Mouse (Mus musculus) liver, embryonic 13.5 days (tissue): ENCODE data around the gene Nfatc2. TPM values are rescaled to one million over a fixed set of nuclear protein-coding genes. Genes with fewer than 3 reads are reported as not detected.

Experiments
- ATAC-seq: fragments of 200-750 bp; cut with Nextera tagmentation; 2 replicates; pipeline ENCODE4 v1.8.0; 2017; ENCODE audit warnings: low read depth, mild to moderate bottlenecking, moderate number of reproducible peaks, moderate library complexity
- DNase-seq: peaks from one replicate; pipeline ENCODE4 v3.0.0; 2022
- H3K27ac ChIP-seq: fragments of 300-500 bp; sonication (generic); 2 replicates; pipeline ENCODE4 v1.5.1; 2015; ENCODE audit warnings: moderate library complexity, mild to moderate bottlenecking, inconsistent platforms
- H3K27me3 ChIP-seq: fragments of 300-500 bp; sonication (generic); 2 replicates; pipeline ENCODE4 v1.6.1; 2015; ENCODE audit warnings: mild to moderate bottlenecking, inconsistent platforms
- H3K36me3 ChIP-seq: fragments of 300-500 bp; sonication (generic); 2 replicates; pipeline ENCODE4 v1.6.1; 2015; ENCODE audit warnings: mild to moderate bottlenecking, inconsistent platforms
- H3K4me1 ChIP-seq: fragments of 300-500 bp; sonication (generic); replicated peaks from 2 replicates; pipeline ENCODE4 v1.6.1; 2015; ENCODE audit warnings: inconsistent platforms
- H3K4me2 ChIP-seq: fragments of 300-500 bp; sonication (generic); 2 replicates; pipeline ENCODE4 v1.6.1; 2015; ENCODE audit warnings: inconsistent platforms, mild to moderate bottlenecking, moderate library complexity
- H3K4me3 ChIP-seq: fragments of 300-500 bp; sonication (generic); replicated peaks from 2 replicates; pipeline ENCODE4 v1.5.1; 2015; ENCODE audit warnings: mild to moderate bottlenecking, inconsistent platforms
- H3K9ac ChIP-seq: fragments of 300-500 bp; sonication (generic); 2 replicates; pipeline ENCODE4 v1.6.1; 2015; ENCODE audit warnings: mild to moderate bottlenecking, inconsistent platforms
- H3K9me3 ChIP-seq: fragments of 300-500 bp; sonication (generic); replicated peaks from 2 replicates; pipeline ENCODE4 v1.6.1; 2016; ENCODE audit warnings: inconsistent platforms
- WGBS: fragments of 180-500 bp; shearing (Covaris S2); methylation state at CpG from one replicate; pipeline ENCODE4 v1.1.7; 2015; ENCODE audit not compliant: insufficient replicate concordance; 5-methylcytosine and 5-hydroxymethylcytosine counted together
- polyA plus RNA-seq: library from polyadenylated mRNA; unstranded; fragments of >200 nt; fragmentation: Nextera tagmentation; extraction: Ambion mirVana; gene quantifications from 2 replicates; pipeline ENCODE4 v1.2.1, GENCODE M21; 2015

Gene Nfatc2
- polyA plus RNA-seq, 1 experiment from 2014 or later, result 0.21 TPM

DNA sequence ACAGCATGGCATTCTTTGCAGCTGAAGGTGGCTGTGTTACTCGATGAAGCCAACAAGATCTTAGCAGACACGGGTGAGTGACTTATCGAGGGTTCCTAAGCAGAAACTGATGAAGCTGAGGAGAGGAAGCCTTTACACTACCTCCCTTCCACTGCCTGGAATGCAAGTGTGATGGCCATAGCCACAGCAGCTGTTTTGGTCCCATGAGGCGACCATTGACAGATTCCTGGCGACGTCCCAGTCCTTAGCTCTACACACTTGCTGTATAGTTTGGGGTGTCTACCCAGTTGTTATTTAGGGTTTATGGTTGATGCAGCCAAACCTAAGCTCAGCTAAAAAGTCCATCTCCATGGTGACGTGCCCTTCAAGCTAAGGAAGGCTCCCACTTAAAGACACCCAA, 50.2 kb downstream of the Nfatc2 start:
- no peaks in the 10 kb centered on the region for H3K36me3 ChIP-seq
- ATAC-seq, result no peak
- no peak overlapping the region for H3K4me3 ChIP-seq
- H3K4me1 ChIP-seq, result peaks cover 25% of the 10 kb centered on the region
- no peak overlapping the region for H3K4me2 ChIP-seq
- H3K27me3 ChIP-seq, result peaks cover 59% of the 10 kb centered on the region
- H3K9me3 ChIP-seq, result no peaks in the 10 kb centered on the region
- H3K27ac ChIP-seq, result no peak overlapping the region
- H3K9ac ChIP-seq, result no peak overlapping the region
- no peak for DNase-seq
- 63% methylated on average over 7 of the region's 7 CpGs for WGBS

GRCm38 (mm10) chr2:168549326-168549725, 52.1 kb downstream of the Nfatc2 start:
- H3K9me3 ChIP-seq, result no peaks in the 10 kb centered on the region
- DNase-seq (no peak), ATAC-seq (no peak)
- H3K4me2 ChIP-seq, result no peak overlapping the region
- no peak overlapping the region for H3K27ac ChIP-seq
- no peaks in the 10 kb centered on the region for H3K36me3 ChIP-seq
- peaks cover 42% of the 10 kb centered on the region for H3K27me3 ChIP-seq
- WGBS, result 56% methylated on average over 12 of the region's 12 CpGs
- H3K4me1 ChIP-seq, result peaks cover 18% of the 10 kb centered on the region
- H3K4me3 ChIP-seq, result no peak overlapping the region
- no peak overlapping the region for H3K9ac ChIP-seq

DNA sequence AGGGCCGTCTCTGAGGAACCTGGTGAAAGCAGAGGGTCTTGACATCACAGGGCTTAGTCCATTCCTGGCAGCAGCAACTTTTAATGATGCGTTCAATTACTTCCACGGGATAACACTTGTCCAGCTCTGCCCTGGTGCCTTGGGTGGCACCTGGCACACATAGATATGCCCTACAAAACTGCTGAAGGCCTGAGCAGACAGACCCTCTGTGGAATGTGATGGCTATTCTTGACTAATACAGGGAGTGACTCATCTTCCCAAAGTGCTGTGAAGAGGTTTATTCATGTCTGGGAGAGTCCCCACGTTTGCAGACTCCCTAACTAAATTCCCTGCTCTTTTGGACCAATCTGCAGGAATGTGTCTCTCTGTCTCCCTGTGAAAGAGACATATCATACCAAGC, 53.4 kb downstream of the Nfatc2 start:
- H3K4me2 ChIP-seq, result no peak overlapping the region
- H3K27ac ChIP-seq, result no peak overlapping the region
- no peak for ATAC-seq
- H3K9ac ChIP-seq, result no peak overlapping the region
- peaks cover 30% of the 10 kb centered on the region for H3K27me3 ChIP-seq
- peaks cover 5% of the 10 kb centered on the region for H3K4me1 ChIP-seq
- WGBS, result 57% methylated on average over 4 of the region's 4 CpGs
- no peak overlapping the region for H3K4me3 ChIP-seq
- H3K36me3 ChIP-seq, result no peaks in the 10 kb centered on the region
- DNase-seq, result no peak
- H3K9me3 ChIP-seq, result no peaks in the 10 kb centered on the region

GRCm38 (mm10) chr2:168545901-168546557, 55.4 kb downstream of the Nfatc2 start:
- ATAC-seq, result no peak
- Histone ChIP-seq H3K9me3 (no peaks in the 10 kb centered on the region), H3K9ac (no peak overlapping the region), H3K36me3 (no peaks in the 10 kb centered on the region), H3K4me3 (no peak overlapping the region), H3K4me2 (no peak overlapping the region), H3K4me1 (no peaks in the 10 kb centered on the region), H3K27me3 (peaks cover 18% of the 10 kb centered on the region), H3K27ac (no peak overlapping the region)
- WGBS, result 57% methylated on average over 15 of the region's 15 CpGs
- no peak for DNase-seq

DNA sequence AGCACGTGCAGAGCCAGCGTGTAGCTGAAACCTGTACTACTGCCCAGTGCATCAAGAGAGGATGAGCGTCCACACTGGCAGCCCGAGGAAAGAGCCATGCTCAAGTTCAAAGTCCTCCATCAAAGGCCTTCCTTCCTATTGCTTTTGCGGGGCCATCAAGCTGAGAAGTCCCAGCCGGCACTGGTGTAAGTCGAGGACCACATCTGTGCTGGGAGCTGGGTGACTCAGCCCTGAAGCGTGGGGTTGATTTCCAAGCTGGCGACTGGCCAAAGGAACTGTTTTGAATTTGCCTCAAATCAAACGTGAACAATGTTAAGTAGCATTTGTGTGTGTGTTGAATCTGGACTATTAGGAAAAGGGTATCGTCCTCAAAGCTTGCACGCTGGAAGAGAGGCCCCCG, 57.4 kb downstream of the Nfatc2 start:
- no peak overlapping the region for H3K4me2 ChIP-seq
- WGBS, result 64% methylated on average over 13 of the region's 13 CpGs

DNA sequence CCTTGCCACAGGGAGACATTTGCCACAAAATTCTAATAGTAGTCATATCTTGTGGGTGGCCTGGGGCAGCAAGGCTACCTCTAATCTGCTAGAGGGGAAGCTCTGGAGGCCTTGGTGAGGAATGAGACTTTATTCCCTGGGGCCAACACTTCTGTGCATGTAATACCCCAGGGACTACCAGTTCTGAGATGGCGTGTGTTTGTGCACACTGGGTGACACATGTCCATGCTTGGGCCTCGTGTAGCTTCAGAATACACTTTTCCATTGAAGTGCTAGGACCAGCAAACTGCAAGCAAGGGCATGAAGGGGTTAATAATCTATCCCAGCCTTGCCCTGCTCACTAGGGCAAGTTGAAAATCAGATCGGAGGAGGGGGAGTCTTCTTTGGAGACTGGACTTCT, 58.4 kb downstream of the Nfatc2 start:
- ATAC-seq (no peak), DNase-seq (no peak)
- no peaks in the 10 kb centered on the region for H3K4me1 ChIP-seq
- H3K27ac ChIP-seq, result no peak overlapping the region
- no peak overlapping the region for H3K4me2 ChIP-seq
- no peak overlapping the region for H3K4me3 ChIP-seq
- H3K27me3 ChIP-seq, result peaks cover 6% of the 10 kb centered on the region; the same call in 1 of the 2 replicates
- H3K9ac ChIP-seq, result no peak overlapping the region
- H3K36me3 ChIP-seq, result no peaks in the 10 kb centered on the region
- H3K9me3 ChIP-seq, result no peaks in the 10 kb centered on the region
- 42% methylated on average over 3 of the region's 3 CpGs for WGBS

More for the DNA sequence above, 57.4 kb downstream of the Nfatc2 start:
- Histone ChIP-seq H3K27ac (no peak overlapping the region), H3K9me3 (no peaks in the 10 kb centered on the region), H3K27me3 (peaks cover 7% of the 10 kb centered on the region; the same call in 1 of the 2 replicates), H3K4me1 (no peaks in the 10 kb centered on the region), H3K9ac (no peak overlapping the region), H3K36me3 (no peaks in the 10 kb centered on the region), H3K4me3 (no peak overlapping the region)
- ATAC-seq (no peak), DNase-seq (no peak)

DNA sequence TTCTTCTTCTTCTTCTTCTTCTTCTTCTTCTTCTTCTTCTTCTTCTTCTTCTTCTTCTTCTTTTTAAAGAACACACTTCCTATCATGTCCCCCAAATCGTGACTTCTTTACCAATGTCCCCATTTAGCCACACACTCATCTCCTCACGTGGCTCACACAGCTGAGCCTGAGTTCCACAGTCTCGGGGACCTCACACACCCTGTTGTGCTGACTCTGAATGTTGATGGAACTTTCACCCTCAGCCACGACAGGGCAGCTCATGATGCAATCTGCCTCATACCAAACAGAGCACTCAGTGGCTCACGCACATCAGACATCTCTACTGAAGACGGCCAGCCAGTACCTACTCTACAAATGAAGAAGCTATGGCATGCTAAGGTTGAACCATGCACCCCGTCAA, 60.2 kb downstream of the Nfatc2 start:
- WGBS, result 44% methylated on average over 7 of the region's 7 CpGs
- Histone ChIP-seq H3K9ac (no peak overlapping the region), H3K9me3 (no peaks in the 10 kb centered on the region), H3K4me1 (no peaks in the 10 kb centered on the region), H3K4me2 (no peak overlapping the region), H3K4me3 (no peak overlapping the region), H3K36me3 (no peaks in the 10 kb centered on the region), H3K27ac (no peak overlapping the region), H3K27me3 (no peaks in the 10 kb centered on the region; the same call in 1 of the 2 replicates)
- DNase-seq (no peak), ATAC-seq (no peak)

DNA sequence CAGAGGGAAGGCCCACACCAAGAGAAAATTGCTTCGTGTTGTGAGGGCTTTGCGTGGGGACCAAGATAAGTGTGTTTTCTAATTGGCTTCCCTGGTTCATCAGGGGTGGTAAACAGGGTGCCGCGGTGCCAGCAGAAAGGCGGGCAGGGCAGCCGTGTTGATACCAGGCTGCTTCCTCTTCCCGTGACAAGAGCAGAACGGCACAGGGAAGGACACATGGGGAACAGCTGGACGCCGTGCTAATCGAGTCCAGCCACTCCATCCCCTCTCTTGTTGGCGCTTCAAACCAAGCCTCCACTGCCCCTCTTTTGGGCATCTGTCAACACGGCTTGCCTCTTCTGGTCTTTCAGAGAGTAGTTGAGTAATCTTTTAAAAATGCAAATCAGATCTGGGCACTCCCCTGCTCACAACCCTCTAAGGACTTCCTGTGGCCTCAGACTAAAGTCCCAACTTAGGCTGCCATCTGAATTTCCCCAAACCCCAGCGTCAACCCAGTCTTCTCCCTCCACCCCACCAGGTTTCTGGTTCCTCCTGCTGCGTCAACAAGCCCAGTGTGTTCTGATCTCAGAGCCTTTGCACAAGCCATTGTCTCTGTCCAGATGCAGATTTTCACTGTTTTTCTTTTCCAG, 61.7 kb downstream of the Nfatc2 start:
- Histone ChIP-seq H3K9ac (no peak overlapping the region), H3K4me2 (no peak overlapping the region), H3K4me1 (no peaks in the 10 kb centered on the region), H3K27ac (no peak overlapping the region), H3K27me3 (no peaks in the 10 kb centered on the region), H3K9me3 (no peaks in the 10 kb centered on the region), H3K36me3 (no peaks in the 10 kb centered on the region), H3K4me3 (no peak overlapping the region)
- DNase-seq, result no peak
- ATAC-seq, result no peak
- 37% methylated on average over 15 of the region's 15 CpGs for WGBS

DNA sequence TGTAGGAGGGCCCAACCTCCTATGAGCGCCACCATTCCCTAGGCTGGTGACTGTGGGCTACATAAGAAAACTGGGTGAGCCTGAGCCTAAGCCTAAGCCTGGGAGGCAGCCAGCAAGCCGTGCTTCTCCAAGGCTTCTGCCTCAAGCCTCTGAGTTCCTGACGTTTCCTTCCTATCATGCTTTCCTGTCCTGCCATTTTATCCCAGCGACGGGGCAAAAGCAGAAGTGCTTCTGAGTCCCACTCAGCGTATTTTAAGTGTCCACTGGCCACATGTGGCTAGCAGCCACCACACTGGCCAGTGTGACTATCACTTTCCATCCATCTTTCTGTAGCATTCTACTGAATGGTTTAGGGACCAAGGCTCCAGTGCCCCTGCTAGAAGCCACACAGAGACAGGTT, 62.4 kb downstream of the Nfatc2 start:
- no peak overlapping the region for H3K27ac ChIP-seq
- H3K4me1 ChIP-seq, result no peaks in the 10 kb centered on the region
- H3K4me3 ChIP-seq, result no peak overlapping the region
- no peaks in the 10 kb centered on the region for H3K36me3 ChIP-seq
- H3K9me3 ChIP-seq, result no peaks in the 10 kb centered on the region
- H3K4me2 ChIP-seq, result no peak overlapping the region
- no peak for DNase-seq
- no peak overlapping the region for H3K9ac ChIP-seq
- no peaks in the 10 kb centered on the region for H3K27me3 ChIP-seq
- WGBS, result 35% methylated on average over 6 of the region's 6 CpGs
- no peak for ATAC-seq

DNA sequence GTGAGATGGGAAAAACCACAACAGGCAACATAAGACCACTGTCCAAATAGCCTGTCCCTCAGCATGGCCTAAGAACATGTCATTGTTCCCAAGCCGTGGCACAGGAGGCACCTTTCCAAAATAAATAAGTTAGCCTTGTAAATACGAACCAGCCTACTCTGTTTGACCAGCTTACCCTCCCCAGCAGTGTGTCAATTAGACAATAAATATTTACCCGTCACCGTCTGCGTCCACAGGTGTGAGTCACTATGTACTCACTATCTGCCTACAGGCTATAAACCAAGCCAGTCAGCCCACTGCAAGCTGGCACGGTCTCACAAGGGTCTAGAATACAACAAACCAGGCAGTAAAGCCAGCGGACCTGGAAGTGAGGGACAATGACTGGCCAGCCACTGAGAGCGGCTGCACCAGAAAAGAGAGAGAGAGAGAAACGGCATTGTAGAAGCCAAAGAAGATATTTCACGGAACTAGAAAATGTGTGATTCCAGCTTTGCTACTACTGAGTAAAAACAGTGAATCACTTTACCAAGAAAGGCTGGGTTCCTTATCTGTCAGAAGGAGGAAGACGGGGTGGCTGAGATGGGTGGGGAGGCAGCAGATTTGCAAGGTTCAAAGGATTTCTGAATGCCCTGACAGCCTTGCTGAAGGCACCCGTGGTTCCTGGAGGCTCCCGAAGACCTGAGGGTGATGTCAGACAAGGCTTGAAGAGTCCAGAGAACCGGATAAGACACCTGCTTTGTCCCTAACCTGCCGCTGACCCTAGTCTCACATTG, 69.2 kb downstream of the Nfatc2 start:
- Histone ChIP-seq H3K36me3 (no peaks in the 10 kb centered on the region), H3K9ac (no peak overlapping the region), H3K27me3 (peaks cover 8% of the 10 kb centered on the region; the same call in 1 of the 2 replicates), H3K4me1 (0 out of 2 replicates have a peak, but pooled peaks cover 4% of the 10 kb centered on the region), H3K4me3 (no peak overlapping the region), H3K27ac (no peak overlapping the region), H3K4me2 (no peak overlapping the region), H3K9me3 (no peaks in the 10 kb centered on the region)
- 48% methylated on average over 15 of the region's 15 CpGs for WGBS
- DNase-seq (no peak), ATAC-seq (no peak)

GRCm38 (mm10) chr2:168528551-168528950, 72.9 kb downstream of the Nfatc2 start:
- Histone ChIP-seq H3K9me3 (no peaks in the 10 kb centered on the region), H3K4me1 (peaks cover 20% of the 10 kb centered on the region), H3K4me2 (no peak overlapping the region), H3K4me3 (no peak overlapping the region), H3K27ac (no peak overlapping the region), H3K27me3 (peaks cover 27% of the 10 kb centered on the region), H3K9ac (no peak overlapping the region), H3K36me3 (no peaks in the 10 kb centered on the region)
- DNase-seq, result no peak
- WGBS, result 71% methylated on average over 8 of the region's 8 CpGs
- ATAC-seq, result no peak
